9 mouse cellular contexts compared by ENCODE assay signal in genomic region chr13:60826052-60826451, GRCm38 (mm10). TPM values are rescaled to one million over a fixed set of nuclear protein-coding genes. Genes with fewer than 3 reads are reported as not detected.
DNase-seq lines count a peak whose midpoint lies in the region; ATAC-seq and TF ChIP-seq lines count a peak whose summit lies in the region.
"Had no signal": no experiment of that assay in that cellular context is flagged by ENCODE, and none has a peak within 500 bp of the region (broad histone marks: within the 10 kb centered on the region; RNA-seq: fewer than 3 reads in every experiment).

No protein-coding gene starts in this region.

- ATAC-seq in intestine, postnatal 0 days, result no peak
- no peak for ATAC-seq in intestine, embryonic 16.5 days
- no peak for ATAC-seq in Patski
- peak; percentile 94 for ATAC-seq in megakaryocyte progenitor cell, adult 5-6 weeks (replicated peaks; ENCODE audit: poor library complexity)
- ATAC-seq in megakaryocyte, adult 5-6 weeks (ENCODE audit: poor library complexity, severe bottlenecking), result no peak

- peak; percentile 62 for TF ChIP-seq CTCF in intestine, postnatal 0 days (IDR thresholded peaks at IDR 0.05; ENCODE audit: low read depth)
- TF ChIP-seq CTCF in Patski (IDR thresholded peaks at IDR 0.05), result peak; percentile 53

- no peaks in the 10 kb centered on the region for H3K9me3 ChIP-seq in intestine, postnatal 0 days (ENCODE audit: control insufficient read depth)
- no peaks in the 10 kb centered on the region for H3K9me3 ChIP-seq in intestine, embryonic 16.5 days (ENCODE audit: control insufficient read depth, low read length)
- H3K9me3 ChIP-seq: megakaryocyte, embryonic 14.5 days had no signal

- POLR2A ChIA-PET in Patski (lab: Charles Lee), result no interaction called here

- WGBS in intestine, postnatal 0 days, result 52% methylated on average over 3 of the region's 3 CpGs
- 56% methylated on average over 3 of the region's 3 CpGs for WGBS in intestine, embryonic 16.5 days

- intact Hi-C loops in heart, postnatal 10 days (cut with DNase I), result loop anchor here (5.0 kb wide), 3 partner anchors 66 to 416 kb away; no protein-coding TSS in a partner anchor
- intact Hi-C loops in left cerebral cortex, postnatal 25 days (cut with DNase I), result no loop called here

- H3K36me3 ChIP-seq in intestine, postnatal 0 days (ENCODE audit: control insufficient read depth, insufficient read depth), result no peaks in the 10 kb centered on the region
- no peaks in the 10 kb centered on the region for H3K36me3 ChIP-seq in intestine, embryonic 16.5 days (ENCODE audit: control insufficient read depth, insufficient read depth, low read length)

- no peaks in the 10 kb centered on the region for H3K4me1 ChIP-seq in intestine, postnatal 0 days (replicated peaks; ENCODE audit: control insufficient read depth, insufficient read depth, low read length)
- no peaks in the 10 kb centered on the region for H3K4me1 ChIP-seq in intestine, embryonic 16.5 days (ENCODE audit: control insufficient read depth, insufficient read depth, low read length)

- in situ Hi-C loops in Patski (cut with MboI; ENCODE audit: low pct_unique_long_range_greater_than_20kb), result no loop called here

- CTCF ChIA-PET in Patski (lab: Charles Lee), result interaction anchor here (0.7 to 1.6 kb wide), 3 partner anchors 9 to 415 kb away, joined by 3 to 4 read pairs (median 3); no protein-coding TSS in a partner anchor

- no peak overlapping the region for H3K9ac ChIP-seq in intestine, postnatal 0 days (ENCODE audit: low read depth, low read length)
- H3K9ac ChIP-seq in intestine, embryonic 16.5 days (ENCODE audit: low read depth, low read length), result no peak overlapping the region

- H3K4me2 ChIP-seq in intestine, postnatal 0 days (replicated peaks; ENCODE audit: low read depth), result no peak overlapping the region
- H3K4me2 ChIP-seq in intestine, embryonic 16.5 days (ENCODE audit: low read depth, low read length), result no peak overlapping the region

- DNase-seq in Patski (ENCODE audit: low read depth, low spot score), result no peak
- DNase-seq in heart, postnatal 10 days, result peak; percentile 35 to 36
- DNase-seq in cerebellum, adult 11 months, result no peak
- no peak for DNase-seq in left cerebral cortex, postnatal 25 days (ENCODE audit: low spot score in 2 of 2)

- H3K4me3 ChIP-seq in intestine, postnatal 0 days (ENCODE audit: low read depth, low read length), result no peak overlapping the region
- H3K4me3 ChIP-seq in intestine, embryonic 16.5 days (ENCODE audit: low read length), result no peak overlapping the region

- no peaks in the 10 kb centered on the region for H3K27me3 ChIP-seq in intestine, postnatal 0 days (replicated peaks; ENCODE audit: control insufficient read depth, insufficient read depth, low read length)
- no peaks in the 10 kb centered on the region for H3K27me3 ChIP-seq in intestine, embryonic 16.5 days (replicated peaks; ENCODE audit: control insufficient read depth, insufficient read depth, low read length)
- H3K27me3 ChIP-seq in Patski, result no peaks in the 10 kb centered on the region
- H3K27me3 ChIP-seq: megakaryocyte, embryonic 14.5 days had no signal

- no peak overlapping the region for H3K27ac ChIP-seq in intestine, postnatal 0 days (ENCODE audit: low read depth, low read length)
- H3K27ac ChIP-seq in intestine, embryonic 16.5 days (ENCODE audit: low read length), result no peak overlapping the region

RNA-seq across cellular contexts. Expression of gene Ctsll3, which starts 23.4 kb away (rescaled TPM):
- polyA plus RNA-seq in intestine, postnatal 0 days (2015; fragmentation: Nextera tagmentation; extraction: Ambion mirVana), result not detected in 2 replicates
- polyA plus RNA-seq in intestine, embryonic 16.5 days (2015; fragmentation: Nextera tagmentation; extraction: Ambion mirVana), result not detected in 2 replicates
- polyA plus RNA-seq in Patski (2021), result not detected
- total RNA-seq in heart, postnatal 10 days (2021), result not detected
- not detected in 2 replicates for total RNA-seq in megakaryocyte progenitor cell, adult 5-6 weeks (2015)
- not detected in 2 replicates for total RNA-seq in megakaryocyte progenitor cell, adult 5-6 weeks (2017)
- not detected in 2 replicates for total RNA-seq in megakaryocyte, adult 5-6 weeks (2015)
- total RNA-seq in megakaryocyte, adult 5-6 weeks (2017), result not detected in 2 replicates
- not detected for total RNA-seq in left cerebral cortex, postnatal 25 days (2021)

RNA-seq across cellular contexts. Expression of gene 4930486L24Rik, which starts 38.2 kb away (rescaled TPM):
- 0.26 TPM in 1 of 2 replicates, not detected in the other for polyA plus RNA-seq in intestine, postnatal 0 days (2015; fragmentation: Nextera tagmentation; extraction: Ambion mirVana)
- 0.18 and 0.22 TPM in 2 replicates for polyA plus RNA-seq in intestine, embryonic 16.5 days (2015; fragmentation: Nextera tagmentation; extraction: Ambion mirVana)
- polyA plus RNA-seq in Patski (2021), result 0.33 TPM
- total RNA-seq in heart, postnatal 10 days (2021), result under 1 TPM in 1 of 2 experiments, not detected in 1; 0.86 TPM
- total RNA-seq in megakaryocyte progenitor cell, adult 5-6 weeks (2015), result 0.54 and 1.2 TPM in 2 replicates
- 0.44 TPM in 1 of 2 replicates, not detected in the other for total RNA-seq in megakaryocyte progenitor cell, adult 5-6 weeks (2017)
- total RNA-seq in megakaryocyte, adult 5-6 weeks (2015), result 0.16 and 0.30 TPM in 2 replicates
- 0.22 TPM in 1 of 2 replicates, not detected in the other for total RNA-seq in megakaryocyte, adult 5-6 weeks (2017)
- total RNA-seq in left cerebral cortex, postnatal 25 days (2021), result not detected

RNA-seq across cellular contexts. Expression of gene BC051665, which starts 39.9 kb away (rescaled TPM):
- not detected in 2 replicates for polyA plus RNA-seq in intestine, postnatal 0 days (2015; fragmentation: Nextera tagmentation; extraction: Ambion mirVana)
- polyA plus RNA-seq in intestine, embryonic 16.5 days (2015; fragmentation: Nextera tagmentation; extraction: Ambion mirVana), result not detected in 2 replicates
- polyA plus RNA-seq in Patski (2021), result not detected
- not detected for total RNA-seq in heart, postnatal 10 days (2021)
- total RNA-seq in megakaryocyte progenitor cell, adult 5-6 weeks (2015), result not detected in 2 replicates
- not detected in 2 replicates for total RNA-seq in megakaryocyte progenitor cell, adult 5-6 weeks (2017)
- not detected in 2 replicates for total RNA-seq in megakaryocyte, adult 5-6 weeks (2015)
- not detected in 2 replicates for total RNA-seq in megakaryocyte, adult 5-6 weeks (2017)
- total RNA-seq in left cerebral cortex, postnatal 25 days (2021), result not detected

Comparison
In these comparisons a context has a peak if more than half of its experiments do, and no peak if none do; other contexts are left out.
1. DNase-seq: peak in heart, postnatal 10 days (2 of 2); none in Patski (single experiment), cerebellum, adult 11 months (single experiment) and left cerebral cortex, postnatal 25 days (0 of 2).